Mouse (Mus musculus): Measurements from ENCODE around the gene Arpc5l. TPM values are rescaled to one million over a fixed set of nuclear protein-coding genes. Genes with fewer than 3 reads are reported as not detected.

Gene Arpc5l
- polyA plus RNA-seq, 2 experiments = 61.7 to 116 TPM

DNA sequence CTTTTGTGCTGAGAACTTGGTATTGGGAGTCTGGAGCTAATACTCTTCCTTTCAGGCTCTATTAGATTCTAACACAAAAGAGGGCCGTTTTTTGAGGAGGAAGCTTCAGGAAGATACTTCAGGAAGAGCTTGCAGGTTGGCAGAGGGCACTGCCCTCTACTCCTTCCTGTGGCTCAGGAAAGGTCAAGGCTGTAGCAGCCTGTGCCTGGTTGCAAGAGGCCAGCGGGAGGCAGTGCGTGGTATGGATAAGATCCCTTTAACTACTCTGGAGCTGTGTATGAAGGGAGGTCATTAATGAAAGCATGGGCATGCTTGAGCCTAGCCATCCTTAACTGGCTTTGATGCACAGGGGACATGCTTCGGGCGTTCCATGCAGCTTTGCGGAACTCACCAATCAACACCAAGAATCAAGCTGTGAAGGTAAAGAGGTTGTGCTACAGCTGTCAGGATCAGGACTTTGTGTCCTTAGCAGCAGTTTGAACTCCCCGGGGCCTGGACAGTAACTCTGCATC, 7.7 kb downstream of the Arpc5l start:
- DNase-seq (ENCODE audit: low spot score) (no peak), ATAC-seq (ENCODE audit: low FRiP score, low read depth) (no peak)
- no peaks in the 10 kb centered on the region for H3K27me3 ChIP-seq (ENCODE audit: control insufficient read depth, insufficient read depth, low read length)
- no peak overlapping the region for H3K4me3 ChIP-seq (replicated peaks; ENCODE audit: low read length)
- no peak overlapping the region for H3K27ac ChIP-seq (replicated peaks; ENCODE audit: low read depth, low read length)
- H3K36me3 ChIP-seq (ENCODE audit: control insufficient read depth, insufficient read depth, low read length) = peaks cover 59% of the 10 kb centered on the region
- no peak for TF ChIP-seq POLR2A (IDR thresholded peaks at IDR 0.05; ENCODE audit: borderline replicate concordance, extremely low read depth, insufficient read depth, insufficient read length)
- no peak overlapping the region for H3K4me2 ChIP-seq (replicated peaks; ENCODE audit: low read depth, low read length, severe bottlenecking)
- H3K4me1 ChIP-seq (ENCODE audit: control insufficient read depth, insufficient read depth, low read length) = peaks cover 10% of the 10 kb centered on the region
- 87% methylated on average over 7 of the region's 7 CpGs for WGBS
- H3K9ac ChIP-seq (ENCODE audit: low read depth, low read length, severe bottlenecking) = no peak overlapping the region
- H3K9me3 ChIP-seq (ENCODE audit: control insufficient read depth, low read length) = no peaks in the 10 kb centered on the region

DNA sequence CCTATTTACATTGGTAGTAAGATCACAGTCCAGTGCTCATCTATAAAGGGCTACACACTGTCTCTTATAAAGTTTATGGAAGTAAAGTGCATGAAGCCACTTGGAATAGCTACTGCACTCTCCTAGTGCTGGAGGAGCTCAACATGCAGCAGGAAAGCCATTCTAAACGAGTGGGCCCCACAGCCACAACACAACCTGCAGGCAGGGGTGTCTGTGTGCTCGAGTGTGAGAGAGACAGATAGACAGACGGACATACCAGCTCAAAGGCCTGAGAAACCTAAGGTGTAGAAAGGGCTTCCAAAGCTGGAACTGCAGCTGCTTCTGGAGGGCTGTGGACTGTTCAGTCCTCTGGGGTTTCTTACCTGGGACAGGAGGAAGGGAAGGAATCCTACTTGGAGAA, 11.4 kb downstream of the Arpc5l start:
- no peak overlapping the region for H3K4me2 ChIP-seq (replicated peaks; ENCODE audit: low read depth, low read length, severe bottlenecking)
- DNase-seq (ENCODE audit: low spot score) (no peak), ATAC-seq (ENCODE audit: low FRiP score, low read depth) (no peak)
- no peak overlapping the region for H3K9ac ChIP-seq (ENCODE audit: low read depth, low read length, severe bottlenecking)
- 70% methylated on average over 3 of the region's 3 CpGs for WGBS
- no peak overlapping the region for H3K27ac ChIP-seq (replicated peaks; ENCODE audit: low read depth, low read length)
- H3K4me1 ChIP-seq (ENCODE audit: control insufficient read depth, insufficient read depth, low read length) = no peaks in the 10 kb centered on the region
- H3K27me3 ChIP-seq (ENCODE audit: control insufficient read depth, insufficient read depth, low read length) = no peaks in the 10 kb centered on the region
- no peaks in the 10 kb centered on the region for H3K9me3 ChIP-seq (ENCODE audit: control insufficient read depth, low read length)
- H3K4me3 ChIP-seq (replicated peaks; ENCODE audit: low read length) = no peak overlapping the region
- no peak for TF ChIP-seq POLR2A (IDR thresholded peaks at IDR 0.05; ENCODE audit: borderline replicate concordance, extremely low read depth, insufficient read depth, insufficient read length)
- peaks cover 92% of the 10 kb centered on the region for H3K36me3 ChIP-seq (ENCODE audit: control insufficient read depth, insufficient read depth, low read length)

DNA sequence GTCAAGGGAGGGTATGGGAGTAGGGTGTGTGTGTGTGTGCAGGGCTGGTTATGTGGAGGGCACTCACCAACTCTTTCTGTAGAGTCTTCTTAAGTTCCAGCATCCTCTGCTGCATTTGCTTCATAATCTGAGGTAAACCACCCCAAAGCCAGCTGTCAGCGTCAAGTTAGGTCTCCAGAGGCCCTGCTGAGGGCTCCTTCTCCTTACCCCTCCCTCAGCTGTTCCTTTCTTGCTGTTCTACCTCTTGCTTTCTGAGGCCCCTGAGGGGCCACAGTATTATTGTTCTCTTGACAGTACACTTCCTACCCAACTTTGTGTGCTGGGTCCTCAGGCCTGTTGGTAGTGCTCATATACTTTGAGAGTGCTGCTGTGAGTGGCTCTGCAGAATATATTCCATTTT, 14.9 kb downstream of the Arpc5l start:
- Histone ChIP-seq H3K9me3 (ENCODE audit: control insufficient read depth, low read length) (no peaks in the 10 kb centered on the region), H3K4me2 (replicated peaks; ENCODE audit: low read depth, low read length, severe bottlenecking) (no peak overlapping the region), H3K36me3 (ENCODE audit: control insufficient read depth, insufficient read depth, low read length) (peaks cover 92% of the 10 kb centered on the region), H3K27me3 (ENCODE audit: control insufficient read depth, insufficient read depth, low read length) (no peaks in the 10 kb centered on the region), H3K4me3 (replicated peaks; ENCODE audit: low read length) (no peak overlapping the region), H3K9ac (ENCODE audit: low read depth, low read length, severe bottlenecking) (no peak overlapping the region), H3K4me1 (ENCODE audit: control insufficient read depth, insufficient read depth, low read length) (no peaks in the 10 kb centered on the region), H3K27ac (replicated peaks; ENCODE audit: low read depth, low read length) (no peak overlapping the region)
- WGBS = 73% methylated on average over 1 of the region's 1 CpGs
- DNase-seq (ENCODE audit: low spot score) (no peak), ATAC-seq (ENCODE audit: low FRiP score, low read depth) (no peak)
- no peak for TF ChIP-seq POLR2A (IDR thresholded peaks at IDR 0.05; ENCODE audit: borderline replicate concordance, extremely low read depth, insufficient read depth, insufficient read length)

DNA sequence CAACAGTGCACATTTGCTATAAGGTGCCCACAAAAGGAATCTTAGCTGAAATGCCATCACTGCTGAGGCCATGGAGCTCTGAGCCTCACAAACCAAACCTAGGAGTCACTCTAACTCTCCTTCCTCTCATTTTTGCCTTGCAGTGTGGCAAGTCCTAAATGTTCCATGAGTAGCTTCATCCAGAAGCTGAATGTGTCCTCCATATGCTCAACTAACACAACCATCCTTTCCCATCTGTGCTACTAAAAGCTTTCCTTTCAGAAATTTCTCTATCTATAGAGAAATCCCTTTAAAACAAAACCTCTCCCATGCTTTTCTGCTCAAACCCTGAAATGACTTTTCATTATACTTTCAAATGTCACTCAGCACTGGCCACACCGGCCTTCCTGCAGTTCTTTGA, 26.5 kb downstream of the Arpc5l start:
- H3K4me2 ChIP-seq (replicated peaks; ENCODE audit: low read depth, low read length, severe bottlenecking) = no peak overlapping the region
- H3K27me3 ChIP-seq (ENCODE audit: control insufficient read depth, insufficient read depth, low read length) = no peaks in the 10 kb centered on the region
- no peak overlapping the region for H3K9ac ChIP-seq (ENCODE audit: low read depth, low read length, severe bottlenecking)
- ATAC-seq (ENCODE audit: low FRiP score, low read depth) (no peak), DNase-seq (ENCODE audit: low spot score) (no peak)
- no peaks in the 10 kb centered on the region for H3K4me1 ChIP-seq (ENCODE audit: control insufficient read depth, insufficient read depth, low read length)
- TF ChIP-seq POLR2A (IDR thresholded peaks at IDR 0.05; ENCODE audit: borderline replicate concordance, extremely low read depth, insufficient read depth, insufficient read length) = no peak
- H3K9me3 ChIP-seq (ENCODE audit: control insufficient read depth, low read length) = no peaks in the 10 kb centered on the region
- H3K27ac ChIP-seq (replicated peaks; ENCODE audit: low read depth, low read length) = no peak overlapping the region
- no peak overlapping the region for H3K4me3 ChIP-seq (replicated peaks; ENCODE audit: low read length)
- H3K36me3 ChIP-seq (ENCODE audit: control insufficient read depth, insufficient read depth, low read length) = peaks cover 70% of the 10 kb centered on the region
- WGBS = 95% methylated on average over 1 of the region's 1 CpGs

DNA sequence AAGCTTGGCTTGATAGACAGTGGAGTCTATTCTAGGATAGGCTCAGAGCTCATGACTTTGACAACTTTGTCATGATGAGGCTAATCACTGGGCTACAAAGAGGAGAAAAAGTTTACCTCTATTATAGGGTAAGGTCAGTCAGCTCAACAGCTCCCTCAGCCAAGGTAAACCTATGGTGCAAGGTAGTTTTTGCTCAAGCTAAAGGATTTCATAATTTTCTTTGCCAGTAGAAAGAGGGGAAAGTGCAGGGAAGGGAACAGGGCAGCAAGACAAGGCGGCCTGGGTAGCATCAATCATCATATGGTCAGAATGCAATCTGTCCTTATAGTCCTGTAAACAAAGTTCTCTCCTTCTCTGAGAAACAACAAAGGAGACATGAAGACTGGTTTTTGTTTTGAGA, 35.1 kb downstream of the Arpc5l start:
- no peaks in the 10 kb centered on the region for H3K4me1 ChIP-seq (ENCODE audit: control insufficient read depth, insufficient read depth, low read length)
- 89% methylated on average over 1 of the region's 1 CpGs for WGBS
- no peak overlapping the region for H3K27ac ChIP-seq (replicated peaks; ENCODE audit: low read depth, low read length)
- H3K9ac ChIP-seq (ENCODE audit: low read depth, low read length, severe bottlenecking) = no peak overlapping the region
- DNase-seq (ENCODE audit: low spot score) = no peak
- H3K27me3 ChIP-seq (ENCODE audit: control insufficient read depth, insufficient read depth, low read length) = no peaks in the 10 kb centered on the region
- TF ChIP-seq POLR2A (IDR thresholded peaks at IDR 0.05; ENCODE audit: borderline replicate concordance, extremely low read depth, insufficient read depth, insufficient read length) = no peak
- H3K9me3 ChIP-seq (ENCODE audit: control insufficient read depth, low read length) = no peaks in the 10 kb centered on the region
- no peak for ATAC-seq (ENCODE audit: low FRiP score, low read depth)
- H3K4me3 ChIP-seq (replicated peaks; ENCODE audit: low read length) = no peak overlapping the region
- H3K36me3 ChIP-seq (ENCODE audit: control insufficient read depth, insufficient read depth, low read length) = peaks cover 63% of the 10 kb centered on the region
- no peak overlapping the region for H3K4me2 ChIP-seq (replicated peaks; ENCODE audit: low read depth, low read length, severe bottlenecking)

GRCm38 (mm10) chr2:39048515-39048914, 43.4 kb downstream of the Arpc5l start:
- Histone ChIP-seq H3K9me3 (ENCODE audit: control insufficient read depth, low read length) (no peaks in the 10 kb centered on the region), H3K36me3 (ENCODE audit: control insufficient read depth, insufficient read depth, low read length) (peaks cover 86% of the 10 kb centered on the region), H3K27me3 (ENCODE audit: control insufficient read depth, insufficient read depth, low read length) (no peaks in the 10 kb centered on the region), H3K27ac (replicated peaks; ENCODE audit: low read depth, low read length) (no peak overlapping the region), H3K4me1 (ENCODE audit: control insufficient read depth, insufficient read depth, low read length) (no peaks in the 10 kb centered on the region), H3K4me2 (replicated peaks; ENCODE audit: low read depth, low read length, severe bottlenecking) (no peak overlapping the region), H3K4me3 (replicated peaks; ENCODE audit: low read length) (no peak overlapping the region), H3K9ac (ENCODE audit: low read depth, low read length, severe bottlenecking) (no peak overlapping the region)
- WGBS = 90% methylated on average over 1 of the region's 1 CpGs
- no peak for DNase-seq (ENCODE audit: low spot score)
- no peak for TF ChIP-seq POLR2A (IDR thresholded peaks at IDR 0.05; ENCODE audit: borderline replicate concordance, extremely low read depth, insufficient read depth, insufficient read length)
- ATAC-seq (ENCODE audit: low FRiP score, low read depth) = no peak

Data from limb, embryonic 14.5 days (tissue).